Mouse (Mus musculus) CH12.LX (cell line): ENCODE results near the gene Tceanc. TPM values are rescaled to one million over a fixed set of nuclear protein-coding genes. Genes with fewer than 3 reads are reported as not detected.

Source experiments
- DNase-seq: peaks from one replicate; pipeline ENCODE4 v3.0.0-alpha.2; 2013; ENCODE audit errors: extremely low read depth
- H3K27ac ChIP-seq: 2 replicates; pipeline ENCODE4 v1.5.1; 2012; ENCODE audit warnings: low read depth, mild to moderate bottlenecking, control low read depth, moderate library complexity; ENCODE audit not compliant: insufficient read depth
- H3K27me3 ChIP-seq: replicated peaks from 2 replicates; pipeline ENCODE3; 2012; ENCODE audit warnings: inconsistent platforms
- H3K36me3 ChIP-seq, 2 experiments: replicated peaks in 1 of 2; 2 replicates each; pipeline versions ENCODE3 to v1.6.1; 2012; ENCODE audit warnings: inconsistent platforms in 1 of 2, low read length in 1 of 2, mild to moderate bottlenecking in 1 of 2, mixed read lengths in 1 of 2, moderate library complexity in 1 of 2; ENCODE audit not compliant: control insufficient read depth in 1 of 2, insufficient read depth in 1 of 2
- H3K4me1 ChIP-seq, 2 experiments: 2 replicates each; pipeline ENCODE4 v1.6.1; 2012; ENCODE audit warnings: inconsistent platforms in 1 of 2, moderate library complexity in 1 of 2; ENCODE audit not compliant: insufficient read depth in 2 of 2, control insufficient read depth in 1 of 2
- H3K4me2 ChIP-seq: 2 replicates; pipeline ENCODE4 v1.6.1; 2012; ENCODE audit warnings: low read depth, mild to moderate bottlenecking, control low read depth; ENCODE audit not compliant: poor library complexity, insufficient read depth, severe bottlenecking
- H3K4me3 ChIP-seq, 3 experiments: fragments of 150-350 bp in 1 of 3; sonication (generic) in 1 of 3; replicated peaks in 1 of 3; 2 replicates each; pipeline versions ENCODE3 to v1.5.1; 2011 to 2012; ENCODE audit warnings: low read depth in 2 of 3, low read length in 2 of 3, mild to moderate bottlenecking in 2 of 3, moderate library complexity in 2 of 3, control low read depth in 1 of 3, improper control_type of control experiment in 1 of 3, inconsistent platforms in 1 of 3, mixed read lengths in 1 of 3; ENCODE audit not compliant: poor library complexity in 1 of 3
- H3K79me2 ChIP-seq: replicated peaks from 2 replicates; pipeline ENCODE4 v1.6.1; 2012; ENCODE audit warnings: mild to moderate bottlenecking, moderate library complexity; ENCODE audit not compliant: control insufficient read depth, poor library complexity, insufficient read depth, severe bottlenecking; ENCODE audit errors: extremely low read depth
- H3K9ac ChIP-seq: 2 replicates; pipeline ENCODE4 v1.6.1; 2012; ENCODE audit warnings: low read depth, mild to moderate bottlenecking, control low read depth, moderate library complexity; ENCODE audit not compliant: insufficient read depth
- H3K9me3 ChIP-seq: replicated peaks from 2 replicates; pipeline ENCODE3; 2012; ENCODE audit warnings: low read length, inconsistent platforms, mixed read lengths
- BHLHE40 ChIP-seq: IDR thresholded peaks from 2 replicates; pipeline ENCODE4 v1.6.1; 2011; ENCODE audit warnings: mild to moderate bottlenecking, low read depth, low read length, improper control_type of control experiment
- CTCF ChIP-seq, 2 experiments: IDR thresholded peaks in 1 of 2; conservative IDR thresholded peaks in 1 of 2; 2 replicates each; pipeline ENCODE4 v1.5.1; 2011 to 2012; ENCODE audit warnings: low read depth in 2 of 2, low read length in 2 of 2, improper control_type of control experiment in 1 of 2, inconsistent platforms in 1 of 2, mild to moderate bottlenecking in 1 of 2, moderate library complexity in 1 of 2
- JUN ChIP-seq: IDR thresholded peaks from 2 replicates; pipeline ENCODE4 v1.6.1; 2011; ENCODE audit warnings: low read depth, mild to moderate bottlenecking, low read length, improper control_type of control experiment, moderate library complexity; ENCODE audit not compliant: insufficient read depth
- MAX ChIP-seq: IDR thresholded peaks from 2 replicates; pipeline ENCODE4 v1.6.1; 2011; ENCODE audit warnings: low read length, improper control_type of control experiment
- NRF1 ChIP-seq: IDR thresholded peaks from 2 replicates; pipeline ENCODE4 v1.6.1; 2014; ENCODE audit warnings: low read depth, mild to moderate bottlenecking, inconsistent platforms, low read length, improper control_type of control experiment, moderate library complexity
- PAX5 ChIP-seq: IDR thresholded peaks from 2 replicates; pipeline ENCODE4 v1.6.1; 2012; ENCODE audit warnings: low read length, inconsistent platforms, mixed read lengths
- SMC3 ChIP-seq: IDR thresholded peaks from 2 replicates; pipeline ENCODE4 v1.6.1; 2011; ENCODE audit warnings: low read depth, low read length, improper control_type of control experiment
- TBP ChIP-seq: conservative IDR thresholded peaks from 2 replicates; pipeline ENCODE4 v1.6.1; 2011; ENCODE audit warnings: low read depth, low read length, improper control_type of control experiment
- TCF12 ChIP-seq: IDR thresholded peaks from 2 replicates; pipeline ENCODE4 v1.6.1; 2014; ENCODE audit warnings: low read depth, mild to moderate bottlenecking, inconsistent platforms, low read length, improper control_type of control experiment
- ZC3H11A ChIP-seq: IDR thresholded peaks from 2 replicates; pipeline ENCODE4 v1.6.1; 2012; ENCODE audit warnings: low read depth, mild to moderate bottlenecking, inconsistent platforms, low read length, improper control_type of control experiment
- dilution Hi-C: fragments of 300-500 bp; cut with MboI; formaldehyde crosslinking; loops from 2 replicates; pipeline ENCODE4 v1.14.3; 2020; ENCODE audit warnings: low sequenced_read_pairs; ENCODE audit not compliant: extremely low pct_unique_long_range_greater_than_20kb, extremely low pct_ligation_motif_present
- in situ Hi-C: fragments of 300-500 bp; cut with MboI; formaldehyde crosslinking; loops from 3 replicates; pipeline ENCODE4 v1.14.3; 2019; ENCODE audit warnings: low sequenced_read_pairs, low pct_ligation_motif_present, low pct_unique_long_range_greater_than_20kb, mixed read lengths
- polyA plus RNA-seq: library from polyadenylated mRNA; unstranded; fragments of >175 nt; gene quantifications from 2 replicates; pipeline ENCODE4 v1.2.1, GENCODE M21; 2012; ENCODE audit warnings: low read depth; ENCODE audit not compliant: insufficient read length
- total RNA-seq, 2 experiments: library from RNA; depleted of rRNA; stranded (reverse); fragments of 300-350 nt in 1 of 2; fragments of >200 nt in 1 of 2; gene quantifications; 2 replicates each; pipeline ENCODE4 v1.2.3; 2012 to 2014

Tceanc gene
- total and polyA plus RNA-seq, 3 experiments = 1.5 to 5.9 (median 3.2) TPM

- dilution Hi-C loops = no loop called here
Measured at GRCm38 (mm10) chrX:166546495-166546894, 28.1 kb upstream of the Tceanc start.

DNA sequence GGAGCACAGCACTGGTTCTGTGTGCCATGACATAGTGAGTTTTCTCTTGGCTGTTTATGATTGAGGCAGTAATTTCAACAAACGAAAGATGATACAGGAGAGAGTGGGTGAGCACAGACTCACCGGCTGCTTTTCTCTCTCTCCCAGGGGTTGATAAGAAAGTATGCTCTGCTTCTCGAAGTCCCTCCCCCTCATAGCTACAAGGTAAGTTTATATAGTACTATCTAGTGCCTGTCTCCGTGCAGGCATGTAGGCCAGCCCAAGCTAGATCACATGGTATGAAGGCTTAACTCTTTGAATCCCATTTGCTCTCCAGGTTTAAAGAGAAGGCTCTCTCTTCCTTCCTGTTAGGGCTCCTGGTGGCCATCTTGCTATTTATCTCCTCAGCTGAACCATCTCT, 16.8 kb upstream of the Tceanc start:
- Histone ChIP-seq H3K9ac (no peak overlapping the region), H3K4me3 (no peak overlapping the region), H3K9me3 (no peaks in the 10 kb centered on the region), H3K27me3 (no peaks in the 10 kb centered on the region), H3K79me2 (no peaks in the 10 kb centered on the region), H3K4me2 (no peak overlapping the region), H3K36me3 (no peaks in the 10 kb centered on the region), H3K4me1 (no peaks in the 10 kb centered on the region), H3K27ac (no peak overlapping the region)
- in situ Hi-C loops = no loop called here
- no peak for DNase-seq
- dilution Hi-C loops = no loop called here
- no peak for TF ChIP-seq NRF1
- TF ChIP-seq BHLHE40 = no peak

More at GRCm38 (mm10) chrX:166546495-166546894, 28.1 kb upstream of the Tceanc start:
- H3K79me2 ChIP-seq = no peaks in the 10 kb centered on the region
- TF ChIP-seq TCF12 = no peak
- H3K4me3 ChIP-seq = no peak overlapping the region
- H3K36me3 ChIP-seq = no peaks in the 10 kb centered on the region
- in situ Hi-C loops = no loop called here
- no peak for DNase-seq
- no peak overlapping the region for H3K4me2 ChIP-seq
- no peaks in the 10 kb centered on the region for H3K4me1 ChIP-seq
- H3K9ac ChIP-seq = no peak overlapping the region
- no peaks in the 10 kb centered on the region for H3K9me3 ChIP-seq
- no peaks in the 10 kb centered on the region for H3K27me3 ChIP-seq
- no peak overlapping the region for H3K27ac ChIP-seq

- no peaks in the 10 kb centered on the region for H3K79me2 ChIP-seq
- no peak overlapping the region for H3K27ac ChIP-seq
- H3K27me3 ChIP-seq = no peaks in the 10 kb centered on the region
- no peak overlapping the region for H3K4me3 ChIP-seq
- dilution Hi-C loops (no loop called here), in situ Hi-C loops (no loop called here)
- no peak for DNase-seq
- no peak overlapping the region for H3K4me2 ChIP-seq
- H3K36me3 ChIP-seq = no peaks in the 10 kb centered on the region
- no peak for TF ChIP-seq SMC3
- no peak for TF ChIP-seq CTCF (conservative IDR thresholded peaks at IDR 0.05 in 1 of 2, IDR thresholded peaks at IDR 0.05 in 1 of 2; ENCODE audit: low read depth in 2 of 2, low read length in 2 of 2)
- no peak for TF ChIP-seq NRF1
- no peak for TF ChIP-seq TCF12
- no peak for TF ChIP-seq MAX
- no peak for TF ChIP-seq ZC3H11A
- TF ChIP-seq TBP = no peak
- TF ChIP-seq JUN = no peak
- TF ChIP-seq PAX5 = no peak
- H3K4me1 ChIP-seq = no peaks in the 10 kb centered on the region
- no peaks in the 10 kb centered on the region for H3K9me3 ChIP-seq
- no peak overlapping the region for H3K9ac ChIP-seq
Measured at GRCm38 (mm10) chrX:166533432-166533831, 15.1 kb upstream of the Tceanc start.
